Mouse (Mus musculus) bone marrow macrophage, adult 2 months (primary cell): ENCODE measurements around the gene Gm10100.

Experiments
- CTCF ChIP-seq: IDR thresholded peaks from 2 replicates; pipeline ENCODE4 v1.5.1; 2012; ENCODE audit warnings: low read depth, mild to moderate bottlenecking, low read length, moderate library complexity
- POLR2A ChIP-seq: IDR thresholded peaks from 2 replicates; pipeline ENCODE4 v1.6.1; 2012; ENCODE audit warnings: mild to moderate bottlenecking, low read depth, low read length, borderline replicate concordance

GRCm38 (mm10) chr10:77682994-77683393 lies 43.3 kb upstream of the Gm10100 start:
- TF ChIP-seq CTCF: no peak
- TF ChIP-seq POLR2A: no peak
